Mouse (Mus musculus) frontal cortex, adult (tissue): ENCODE results near the gene Leng1.
A peak's percentile ranks its signal among the peaks of the same experiment; 100 is the strongest.

Experiments used
- ATAC-seq: cut with Nextera tagmentation; 2 replicates; pipeline ENCODE4 v1.9.2; 2017; ENCODE audit warnings: mild to moderate bottlenecking, moderate library complexity, mixed read lengths; ENCODE audit not compliant: low TSS enrichment

Gene Leng1

DNA sequence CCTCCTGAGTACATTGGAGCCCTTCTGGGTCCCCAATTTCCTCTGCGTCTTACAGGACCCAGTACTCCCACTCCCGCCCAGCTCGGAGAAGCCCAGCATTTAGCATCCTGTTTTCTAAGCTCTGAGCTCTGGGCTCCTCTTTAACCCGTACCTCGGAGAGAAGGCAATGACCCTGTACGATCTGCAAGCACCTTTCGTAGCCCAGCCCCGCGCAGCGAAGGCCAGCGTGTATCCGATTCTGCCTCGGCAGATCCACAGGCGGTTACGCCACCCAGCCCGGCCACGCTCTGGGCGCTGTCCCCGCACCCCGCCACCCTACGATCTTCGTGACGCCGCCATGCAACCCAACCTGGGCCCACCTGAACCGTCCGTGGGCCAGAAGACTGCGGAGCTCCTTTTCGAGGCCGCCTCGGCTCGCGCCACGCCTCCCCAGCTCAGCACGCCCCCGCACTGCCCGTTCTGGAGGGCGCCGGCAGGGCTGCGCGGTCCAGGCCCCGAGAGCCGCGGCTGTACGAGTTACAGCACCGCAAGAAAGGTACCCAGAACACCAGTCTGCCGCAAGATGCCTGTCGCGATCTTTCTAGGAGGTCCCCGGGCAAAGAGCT is 26.8 kb upstream of the Leng1 start, which contains the start of gene Tsen34:
Tsen34 (plus strand) TSS at position 482 of the 605 bp plus-strand sequence.
- no peak; the same call in 1 of the 2 replicates for ATAC-seq

DNA sequence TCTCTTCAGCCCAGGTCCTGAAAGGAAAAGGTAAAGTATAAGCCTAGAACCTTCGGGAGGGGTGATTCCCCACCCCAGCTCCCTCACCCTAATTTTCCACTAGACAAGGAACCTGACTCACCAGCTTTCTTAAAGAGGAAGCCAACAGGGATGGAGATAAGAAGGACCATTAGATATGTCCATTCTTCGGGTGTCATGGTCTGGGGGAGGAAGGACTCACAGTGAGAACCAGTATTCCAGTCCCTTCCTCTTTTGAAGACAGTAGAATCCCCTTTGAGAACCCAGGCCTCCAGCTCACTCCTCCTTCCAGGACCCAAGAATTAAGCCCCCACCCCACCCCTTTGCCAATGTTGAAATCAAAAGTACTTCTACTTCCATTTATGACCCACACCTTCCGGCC is 26.3 kb upstream of the Leng1 start:
- ATAC-seq = no peak

DNA sequence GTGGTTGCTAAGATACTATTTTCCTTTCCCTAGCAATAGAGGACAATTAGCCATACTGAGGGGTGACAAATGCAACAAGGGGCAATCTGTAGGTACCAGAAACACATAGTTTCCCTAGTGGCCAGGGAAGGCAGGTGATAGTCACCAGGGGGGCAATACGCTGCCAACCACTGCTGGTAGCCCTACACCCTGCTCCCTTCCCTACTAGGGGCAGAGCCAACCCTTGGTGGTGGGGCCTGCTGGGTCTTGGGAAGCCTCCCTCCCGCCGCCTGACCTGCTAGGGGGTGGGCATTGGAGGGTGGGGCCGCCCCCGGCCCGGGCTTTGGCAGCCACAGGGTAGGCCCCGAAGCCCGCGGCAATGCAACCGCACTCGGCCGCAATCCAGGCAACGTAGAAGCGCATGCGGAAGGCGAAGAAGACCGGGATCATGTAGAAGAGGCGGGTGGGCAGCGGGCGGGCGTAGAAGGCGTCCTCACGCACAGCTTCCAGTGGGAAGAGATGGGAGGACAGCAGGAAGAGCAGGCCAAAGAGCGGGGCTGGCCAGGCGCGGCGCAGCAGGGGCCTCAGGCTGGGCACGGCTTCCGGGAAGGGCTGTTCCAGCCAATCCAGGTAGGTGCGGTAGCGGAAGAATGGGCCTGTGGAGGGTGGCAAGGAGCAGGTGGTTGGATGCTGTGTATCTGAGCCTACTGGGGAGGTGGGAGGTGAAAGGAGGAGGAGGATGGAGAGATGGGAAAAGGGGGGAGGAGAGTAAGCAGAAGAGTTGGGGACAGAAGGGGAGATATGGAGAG is 20.0 kb upstream of the Leng1 start:
- no peak for ATAC-seq

DNA sequence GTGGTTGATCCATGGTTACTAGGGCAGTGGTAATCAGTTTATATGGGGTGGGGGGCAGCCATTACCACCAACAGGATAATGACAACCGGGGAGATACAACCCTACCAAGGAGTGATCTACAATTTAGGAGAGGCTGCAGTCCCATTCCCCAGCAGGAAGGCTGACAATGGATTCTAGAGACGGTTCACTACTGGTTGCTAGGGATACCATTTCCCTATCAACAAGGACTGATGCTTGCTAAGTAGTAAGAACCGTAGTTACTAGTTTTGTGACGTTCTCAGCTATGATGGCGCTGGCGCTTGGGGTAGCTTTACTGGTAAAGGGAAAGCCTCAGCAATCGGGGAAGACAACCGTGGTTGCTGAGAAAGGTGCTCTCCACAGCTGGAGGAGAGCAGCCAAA is 19.1 kb upstream of the Leng1 start:
- no peak for ATAC-seq

DNA sequence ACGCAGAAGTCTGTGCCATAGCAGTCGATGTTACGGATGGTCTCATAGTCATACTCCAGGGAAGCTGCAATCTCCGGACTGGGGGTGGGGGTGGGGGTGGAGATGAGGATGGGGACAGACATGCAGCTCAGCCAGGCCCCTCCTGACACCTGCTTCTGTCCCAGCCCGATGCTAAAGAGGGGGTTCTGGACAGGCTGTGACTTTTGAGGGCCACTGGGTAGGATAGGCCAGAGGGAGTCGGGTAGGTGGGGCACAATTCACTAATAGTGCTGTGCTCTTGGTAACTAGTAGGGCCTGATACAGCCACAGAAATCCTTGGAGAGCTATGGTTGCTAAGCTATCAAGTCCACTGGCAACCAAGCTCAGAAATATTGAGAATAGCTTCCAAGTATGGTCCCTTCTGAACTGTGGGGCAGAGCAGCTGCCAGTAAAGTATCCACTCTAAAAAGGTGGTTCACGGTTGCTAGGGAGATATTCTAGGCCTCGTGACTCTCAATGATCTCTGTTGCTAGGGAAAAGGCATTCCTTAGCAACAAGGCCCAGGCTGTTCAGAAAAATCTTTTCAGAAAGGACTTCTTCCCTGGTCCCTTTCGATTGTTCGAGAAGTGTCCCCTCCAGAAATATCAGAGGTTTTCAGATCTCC is 18.4 kb upstream of the Leng1 start:
- 0 out of 2 replicates have a peak, but pooled peaks have one; percentile 34 for ATAC-seq

DNA sequence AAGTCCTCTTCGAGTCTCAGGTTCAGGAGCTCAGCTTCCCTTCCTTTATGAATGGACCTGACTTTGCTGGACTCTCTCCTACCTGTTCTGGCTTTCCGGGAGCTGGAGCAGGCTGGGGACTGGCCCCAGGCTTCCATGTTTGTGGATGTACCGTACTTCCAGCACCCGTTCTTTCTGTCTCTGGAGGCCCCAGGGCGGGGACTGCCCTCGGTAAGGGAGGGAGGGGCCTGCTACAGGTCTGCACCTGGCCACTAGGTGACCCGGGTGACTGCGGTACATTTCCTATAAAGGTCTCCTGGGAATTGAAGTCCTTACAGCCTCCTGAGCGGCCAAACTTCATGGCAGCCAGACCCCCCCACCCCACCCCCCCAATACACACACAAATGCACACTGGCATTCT is 11.7 kb upstream of the Leng1 start, which contains the start of gene Tmc4:
Tmc4 (minus strand) TSS at position 212 of the 400 bp plus-strand sequence.
- no peak for ATAC-seq

DNA sequence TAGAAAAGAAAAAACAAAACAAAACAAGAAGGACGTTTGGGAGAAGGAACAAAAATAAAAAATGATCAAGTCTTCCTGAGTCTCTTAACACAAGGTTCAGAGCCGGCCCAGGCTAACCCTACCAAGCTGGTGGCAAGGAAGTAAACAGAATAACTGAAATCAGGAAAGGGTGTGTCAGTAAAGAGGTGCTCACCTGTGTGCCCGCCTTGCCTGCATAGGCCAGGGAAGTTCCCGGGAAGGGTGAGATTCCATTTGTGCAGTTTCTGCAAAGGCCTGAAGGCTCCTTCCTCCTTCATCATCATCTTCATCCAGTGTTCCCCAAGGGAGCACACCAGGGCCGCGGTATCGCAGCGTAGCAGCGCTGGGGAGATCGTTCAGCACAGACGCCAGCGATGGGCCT is 10.7 kb upstream of the Leng1 start:
- ATAC-seq = no peak

DNA sequence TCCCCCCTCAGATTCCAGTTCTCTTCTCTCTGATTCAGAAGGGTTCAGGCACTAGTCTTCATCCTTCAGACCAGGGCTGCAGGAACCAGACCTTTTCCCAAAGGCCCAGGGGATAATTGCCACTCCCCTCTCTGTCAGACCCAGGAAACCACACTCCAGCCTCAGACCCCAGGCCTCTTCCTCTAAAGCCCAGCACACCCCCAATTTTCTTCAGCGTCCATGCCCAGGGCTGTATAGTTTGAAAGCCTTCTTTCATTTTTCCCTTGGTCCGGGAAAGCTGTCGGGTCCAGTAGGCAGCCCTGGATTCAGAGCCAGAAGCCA is 9.5 kb upstream of the Leng1 start:
- ATAC-seq = 0 out of 2 replicates have a peak, but pooled peaks have one; percentile 4

DNA sequence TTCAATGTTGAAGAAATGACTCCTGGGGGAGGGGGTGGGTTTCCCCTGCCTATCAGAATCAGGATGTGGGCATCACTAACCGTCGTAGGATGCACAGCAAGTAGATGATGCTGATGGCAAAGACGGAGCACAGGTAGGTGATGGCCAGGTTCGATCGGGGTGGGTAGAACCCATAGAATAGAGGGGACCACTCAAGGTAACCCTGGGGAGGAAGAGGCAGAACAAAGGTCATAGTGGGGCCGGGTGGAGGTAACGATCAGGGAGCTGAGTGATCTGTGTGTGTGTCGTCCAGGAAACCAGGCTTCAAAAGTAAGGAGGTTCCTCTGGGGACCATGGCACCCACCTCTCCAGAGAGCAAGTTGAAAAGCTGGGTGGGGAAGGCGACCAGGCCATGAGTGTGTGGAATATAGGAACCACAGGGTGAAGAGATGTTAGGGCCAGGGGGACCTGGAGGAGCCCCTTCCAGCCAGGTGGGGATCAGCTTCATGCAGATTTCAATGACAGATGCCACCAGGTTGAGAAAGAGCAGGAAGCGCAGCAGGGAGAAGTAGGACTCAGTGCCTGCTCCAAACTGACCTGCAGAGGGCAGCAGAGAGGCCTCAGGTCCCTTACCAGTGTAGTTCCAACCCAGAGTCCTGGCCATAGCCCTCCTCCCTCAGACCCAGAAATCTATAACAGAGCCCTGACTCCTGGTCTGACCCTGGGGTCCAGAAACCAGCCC is 9.0 kb upstream of the Leng1 start:
- ATAC-seq = peak; percentile 91; the same call in 1 of the 2 replicates

DNA sequence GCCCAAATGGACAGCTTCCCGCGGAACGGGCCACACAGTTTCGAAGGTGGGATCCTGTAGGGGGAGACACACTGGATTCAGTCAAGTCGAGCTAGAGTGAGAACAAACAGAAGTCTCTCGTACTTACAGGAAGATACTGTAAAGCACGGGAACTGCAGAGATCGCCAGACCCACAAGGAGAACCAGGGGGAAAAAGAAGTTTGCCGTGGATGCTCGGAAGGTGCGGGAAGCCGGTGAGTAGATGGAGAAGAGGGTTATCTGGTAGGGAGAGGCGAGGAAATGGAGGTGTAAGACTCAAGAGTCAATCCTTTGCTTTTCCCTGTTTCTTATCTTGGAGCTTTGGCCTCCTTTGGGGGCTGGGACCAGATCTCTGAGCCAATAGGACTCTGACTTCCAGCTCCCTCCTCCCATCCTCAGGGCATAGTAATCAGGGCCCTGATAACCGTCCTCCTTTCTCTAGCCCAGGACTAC is 1.3 kb upstream of the Leng1 start:
- no peak for ATAC-seq

DNA sequence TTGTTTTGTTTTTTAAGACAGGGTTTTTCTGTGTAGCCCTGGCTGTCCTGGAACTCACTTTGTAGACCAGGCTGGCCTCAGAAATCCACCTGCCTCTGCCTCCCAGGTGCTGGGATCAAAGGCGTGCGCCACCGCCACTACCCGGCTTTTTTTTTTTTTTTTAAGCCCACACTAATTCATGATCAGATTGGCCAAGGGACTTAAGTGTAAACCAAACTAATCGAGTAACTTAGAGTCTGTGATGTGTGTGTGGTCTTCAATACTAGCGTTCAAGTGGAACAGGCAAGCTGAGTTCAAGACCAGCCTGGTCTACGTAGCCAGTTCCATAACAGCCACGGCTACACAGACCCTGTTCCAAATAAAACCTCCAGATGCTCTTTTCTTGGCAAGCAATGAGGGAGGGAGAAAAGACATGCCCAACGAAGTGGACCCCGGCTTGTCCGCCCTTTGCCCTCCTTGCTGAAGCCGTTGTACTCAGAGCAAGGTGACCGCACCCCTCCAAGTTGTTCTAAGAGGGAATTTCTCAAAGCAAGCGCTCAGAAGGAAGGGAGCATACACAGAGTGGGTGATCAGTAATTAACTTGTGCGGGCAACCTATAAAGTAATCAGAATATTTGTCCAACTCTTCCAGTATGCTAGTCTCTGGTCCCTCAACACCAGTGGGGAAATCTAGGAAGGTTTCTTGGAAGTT is 971 bp downstream of the Leng1 start:
- peak; percentile 1; the same call in 1 of the 2 replicates for ATAC-seq

DNA sequence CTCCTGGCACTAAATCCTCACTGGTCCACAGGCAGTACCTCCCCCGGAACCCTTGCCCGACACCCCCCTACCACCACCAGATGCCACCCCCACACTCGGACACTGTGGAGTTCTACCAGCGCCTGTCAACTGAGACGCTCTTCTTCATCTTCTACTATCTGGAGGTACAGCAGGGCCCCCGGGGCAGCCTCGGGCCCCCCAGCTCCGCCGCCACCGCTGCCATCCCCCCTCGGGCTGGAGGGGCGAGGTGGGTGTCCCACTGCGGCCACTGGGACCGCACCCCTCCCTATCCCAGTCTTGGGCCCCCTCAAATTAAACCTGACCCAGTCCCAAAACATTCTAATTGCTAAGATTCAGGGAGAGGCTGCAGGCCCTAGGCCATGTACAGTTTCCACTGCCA is 7.1 kb downstream of the Leng1 start:
- ATAC-seq = no peak

DNA sequence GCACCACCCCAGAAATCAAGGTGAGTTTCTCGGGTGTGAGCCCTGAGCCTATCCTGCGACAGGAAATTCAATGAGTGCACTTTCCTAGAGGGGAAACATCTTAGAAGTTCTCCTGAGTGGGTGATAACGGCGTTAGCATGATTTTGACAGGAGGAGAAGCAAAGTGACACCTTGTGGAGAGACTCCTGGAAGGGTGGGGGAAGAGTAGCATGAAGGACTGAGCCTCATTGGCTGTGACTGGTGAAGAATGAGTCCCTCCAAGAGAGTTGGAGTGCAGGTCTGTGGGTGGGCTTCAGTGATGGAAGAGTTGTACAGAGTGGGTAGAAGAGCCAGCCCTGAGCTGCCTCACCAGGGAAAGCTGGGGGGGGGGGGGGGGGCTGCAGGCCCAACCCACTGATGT is 8.7 kb downstream of the Leng1 start:
- peak; percentile 31; the same call in 1 of the 2 replicates for ATAC-seq

DNA sequence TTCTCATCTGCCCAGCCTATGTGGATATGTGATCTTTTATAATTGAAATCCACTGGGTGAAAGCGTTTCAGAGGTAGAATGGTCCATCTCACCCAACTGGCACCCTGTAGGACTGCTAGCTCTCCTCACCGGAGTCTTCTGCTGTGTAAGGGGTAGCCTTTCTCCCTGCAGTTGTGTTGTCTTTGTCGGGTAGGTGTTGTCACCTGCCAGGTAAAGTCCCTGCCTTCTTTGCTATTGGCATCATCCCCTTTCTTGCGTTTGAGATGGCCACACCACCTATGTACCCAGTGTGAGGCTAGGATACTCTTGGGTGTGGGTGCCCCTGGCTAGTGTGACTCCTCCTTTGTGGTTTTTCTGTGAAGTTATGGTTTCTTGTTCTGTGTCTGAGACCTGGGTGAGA is 19.0 kb downstream of the Leng1 start:
- no peak for ATAC-seq

DNA sequence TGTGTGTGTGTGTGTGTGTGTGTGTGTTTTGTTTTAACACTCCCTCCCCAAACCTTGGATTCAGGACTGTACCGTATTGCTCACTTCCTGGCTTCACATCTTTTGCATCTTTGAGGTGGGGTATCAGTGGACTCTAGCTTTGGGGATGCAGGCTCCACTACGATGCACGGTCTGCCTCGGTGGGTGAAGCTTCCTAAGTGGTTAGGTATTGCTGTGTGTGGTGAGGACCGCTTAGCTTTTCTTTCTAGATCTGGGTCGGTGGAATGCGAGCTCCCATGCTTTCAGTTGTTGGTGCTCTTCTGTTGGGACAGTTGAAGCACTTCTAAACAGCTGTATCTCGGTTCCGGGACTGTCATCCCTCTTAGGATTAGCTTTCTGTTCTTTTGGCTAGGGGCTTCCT is 19.5 kb downstream of the Leng1 start:
- ATAC-seq = no peak

DNA sequence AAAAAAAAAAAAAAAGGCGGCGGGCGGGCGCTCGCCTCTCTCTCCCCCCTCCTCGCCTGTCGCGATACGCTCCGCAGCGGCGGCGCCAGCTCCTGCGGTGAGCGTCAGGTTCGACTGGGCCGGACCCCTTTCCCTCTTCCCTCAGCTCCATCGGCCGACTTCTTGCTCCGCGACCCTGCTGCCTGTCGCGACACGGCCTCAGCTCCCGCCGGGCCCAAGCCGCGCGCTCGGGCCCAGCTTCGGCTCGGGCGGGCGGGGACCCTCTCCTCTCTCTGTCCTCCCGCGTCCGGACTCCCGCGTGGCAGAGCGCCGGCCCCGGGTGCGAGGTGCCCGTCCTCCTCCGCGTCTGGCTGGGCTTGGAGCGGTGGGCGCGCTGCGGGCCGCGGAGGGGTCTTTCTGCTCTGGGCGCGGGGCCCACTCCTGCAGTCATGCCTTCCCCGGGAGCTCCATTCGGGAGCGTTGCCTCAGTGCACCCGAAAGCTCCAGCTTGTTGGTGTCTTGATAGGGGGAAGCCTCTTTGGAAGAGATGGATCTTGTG is 20.1 kb downstream of the Leng1 start:
- peak; percentile 20 for ATAC-seq

DNA sequence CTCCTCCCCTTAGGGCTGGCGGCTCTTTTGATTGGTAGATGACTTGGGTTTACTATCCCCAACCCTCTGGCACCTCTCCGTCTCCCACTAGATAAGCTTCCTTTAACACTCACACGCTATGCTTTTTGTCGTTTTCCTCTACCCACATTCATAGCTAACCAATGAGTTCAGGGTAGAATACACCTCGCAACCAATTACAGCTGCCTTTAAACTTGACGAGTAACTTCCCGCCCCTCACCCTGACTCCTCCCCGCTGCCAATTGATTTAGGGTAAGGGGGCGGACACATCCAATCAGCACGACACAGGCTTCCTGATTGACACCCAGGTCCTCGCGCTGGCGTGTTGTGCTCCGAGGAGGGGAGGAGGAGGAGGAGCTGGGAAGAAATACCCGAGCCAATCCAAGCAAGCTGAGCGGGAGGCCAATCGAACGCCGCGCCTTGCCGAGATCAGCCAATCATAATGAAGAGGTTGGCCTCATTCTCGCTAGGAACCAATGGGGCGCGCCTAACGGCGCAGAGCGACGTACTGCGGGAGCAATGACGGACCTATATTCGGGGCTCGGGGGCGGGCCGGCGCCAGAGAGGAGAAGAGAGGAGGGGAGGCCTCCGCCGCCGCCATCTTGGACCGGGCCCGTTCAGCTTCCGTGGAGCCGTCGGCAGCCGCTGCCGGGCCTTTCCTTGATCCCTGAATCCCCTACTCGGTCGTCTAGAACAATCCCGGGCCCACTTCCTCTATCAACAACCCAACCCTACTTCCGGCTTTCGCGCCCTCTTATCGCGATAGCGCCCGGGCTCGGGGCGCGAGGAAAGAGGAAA is 20.8 kb downstream of the Leng1 start, which contains the start of gene Cnot3:
Cnot3 (plus strand) TSS at position 597 of the 816 bp plus-strand sequence.
- ATAC-seq = peak; percentile 95

DNA sequence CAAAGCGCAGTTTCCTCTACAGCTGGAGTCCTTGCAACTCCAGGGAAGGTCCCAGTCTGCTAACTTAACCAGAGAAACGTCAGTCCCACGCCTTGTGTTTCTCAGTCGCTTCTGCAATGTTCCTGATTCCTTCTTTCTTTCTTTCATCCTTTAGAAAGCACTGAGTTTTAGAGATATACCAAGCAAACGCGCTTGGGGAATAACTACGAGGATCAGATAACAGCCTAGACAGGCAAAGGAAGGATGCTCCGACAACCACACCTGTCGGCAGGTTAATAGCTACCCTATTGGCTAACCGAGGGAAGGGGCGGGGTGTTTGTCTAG is 21.3 kb downstream of the Leng1 start:
- peak; percentile 0; the same call in 1 of the 2 replicates for ATAC-seq

DNA sequence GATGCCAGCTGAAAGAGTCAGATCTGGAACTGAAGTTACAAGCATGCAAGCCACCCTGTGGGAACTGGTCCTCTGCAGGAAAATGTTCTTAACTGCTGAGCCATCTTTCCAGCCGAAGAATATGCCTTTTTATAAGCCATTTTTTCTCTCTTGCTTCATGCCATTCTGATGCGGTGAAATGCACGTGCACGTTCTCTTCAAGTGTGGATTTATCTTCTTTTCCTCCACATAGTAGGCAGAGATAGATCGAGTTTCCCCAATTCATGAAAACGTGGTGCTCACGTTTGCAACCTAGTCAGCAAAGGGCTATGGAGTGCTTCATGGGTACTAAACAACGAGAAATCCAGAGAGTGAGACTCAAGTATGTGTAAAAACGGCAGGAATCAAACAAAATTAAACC is 21.8 kb downstream of the Leng1 start:
- no peak for ATAC-seq

DNA sequence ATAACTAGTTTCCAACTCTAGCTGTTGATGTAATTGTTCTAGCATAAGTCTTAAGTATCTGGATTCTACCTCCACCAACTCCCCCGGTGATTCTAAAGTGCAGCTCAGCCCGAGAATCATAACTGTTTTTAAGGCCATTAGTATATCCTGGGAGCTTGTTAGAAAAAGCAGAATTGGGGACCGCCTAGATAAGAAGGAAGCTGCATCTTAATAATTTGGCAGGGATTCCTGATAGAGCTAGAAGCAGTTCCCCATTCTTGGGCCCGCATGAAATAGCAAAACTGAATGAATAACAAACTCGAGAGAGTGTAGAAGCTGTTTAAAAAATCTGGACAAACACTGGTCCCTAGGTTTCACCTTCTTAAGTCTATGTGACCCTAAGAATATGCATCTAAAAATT is 22.2 kb downstream of the Leng1 start:
- no peak for ATAC-seq
